Mouse (Mus musculus) cortical plate, adult 2 months (tissue): ENCODE measurements at regions not wholly inside any gene's neighbourhood (a gene's known extent, or its start where the extent isn't known, plus 50 kb on each side); places are given as distances from the start of the nearest gene placed in this dataset.

Experiments
- CTCF ChIP-seq: fragments of 200-500 bp; IDR thresholded peaks from 2 replicates; pipeline ENCODE4 v1.5.1; 2011; ENCODE audit warnings: mild to moderate bottlenecking, control low read depth, low read length; ENCODE audit not compliant: insufficient read depth; ENCODE audit errors: extremely low read depth
- POLR2A ChIP-seq: fragments of 200-500 bp; IDR thresholded peaks from 2 replicates; pipeline ENCODE4 v1.6.1; 2011; ENCODE audit warnings: mild to moderate bottlenecking, low read length, control low read depth; ENCODE audit not compliant: insufficient read depth; ENCODE audit errors: extremely low read depth

GRCm38 (mm10) chrX:93006681-93007080 lies 279.6 kb upstream of the Arx start:
- no peak for TF ChIP-seq CTCF
- no peak for TF ChIP-seq POLR2A
